Mouse (Mus musculus) liver, adult 2 months (tissue): ENCODE results near the gene Foxf1.

Source experiments
- CTCF ChIP-seq: fragments of 200-500 bp; IDR thresholded peaks from 2 replicates; pipeline ENCODE4 v1.5.1; 2011; ENCODE audit warnings: low read depth, low read length, control low read depth
- POLR2A ChIP-seq: fragments of 200-500 bp; IDR thresholded peaks from 2 replicates; pipeline ENCODE4 v1.6.1; 2011; ENCODE audit warnings: low read length, control low read depth; ENCODE audit not compliant: insufficient read depth; ENCODE audit errors: extremely low read depth

GRCm38 (mm10) chr8:121134102-121134501, 49.9 kb downstream of the Foxf1 start:
- TF ChIP-seq CTCF (no peak), POLR2A (no peak)
